Mouse (Mus musculus) cortical plate, adult 2 months (tissue): Measurements from ENCODE around the gene Hnrnpl.

Experiments used
- CTCF ChIP-seq: fragments of 200-500 bp; IDR thresholded peaks from 2 replicates; pipeline ENCODE4 v1.5.1; 2011; ENCODE audit warnings: mild to moderate bottlenecking, control low read depth, low read length; ENCODE audit not compliant: insufficient read depth; ENCODE audit errors: extremely low read depth
- POLR2A ChIP-seq: fragments of 200-500 bp; IDR thresholded peaks from 2 replicates; pipeline ENCODE4 v1.6.1; 2011; ENCODE audit warnings: mild to moderate bottlenecking, low read length, control low read depth; ENCODE audit not compliant: insufficient read depth; ENCODE audit errors: extremely low read depth

DNA sequence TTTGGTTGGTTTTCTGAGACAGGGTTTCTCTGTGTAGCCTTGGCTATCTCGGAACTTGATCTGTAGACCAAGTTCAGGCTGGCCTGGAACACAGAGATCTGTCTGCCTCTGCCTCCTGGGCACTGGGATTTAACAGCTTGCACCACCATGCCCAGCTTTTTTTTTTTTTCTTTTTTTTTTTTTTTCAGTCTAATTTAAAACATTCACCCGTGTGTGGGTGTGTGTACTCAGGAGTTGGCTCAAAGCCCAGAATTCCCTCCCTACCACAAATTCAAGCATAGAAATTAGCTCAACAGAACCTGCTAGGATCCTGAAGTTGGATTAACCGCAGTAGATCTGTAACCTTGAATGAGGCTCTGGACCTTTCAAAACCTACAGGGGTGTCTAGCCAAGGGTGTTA, 19.0 kb downstream of the Hnrnpl start:
- TF ChIP-seq CTCF = no peak
- TF ChIP-seq POLR2A = no peak
